Mouse (Mus musculus) T-cell, adult 2 months (primary cell): ENCODE measurements around the gene Edn3.

Experiments used
- DNase-seq: peaks from one replicate; pipeline ENCODE4 v3.0.0; 2022; ENCODE audit warnings: low spot score

The Edn3 gene

GRCm38 (mm10) chr2:174796998-174797397 lies 36.6 kb downstream of the Edn3 start:
- no peak for DNase-seq

DNA sequence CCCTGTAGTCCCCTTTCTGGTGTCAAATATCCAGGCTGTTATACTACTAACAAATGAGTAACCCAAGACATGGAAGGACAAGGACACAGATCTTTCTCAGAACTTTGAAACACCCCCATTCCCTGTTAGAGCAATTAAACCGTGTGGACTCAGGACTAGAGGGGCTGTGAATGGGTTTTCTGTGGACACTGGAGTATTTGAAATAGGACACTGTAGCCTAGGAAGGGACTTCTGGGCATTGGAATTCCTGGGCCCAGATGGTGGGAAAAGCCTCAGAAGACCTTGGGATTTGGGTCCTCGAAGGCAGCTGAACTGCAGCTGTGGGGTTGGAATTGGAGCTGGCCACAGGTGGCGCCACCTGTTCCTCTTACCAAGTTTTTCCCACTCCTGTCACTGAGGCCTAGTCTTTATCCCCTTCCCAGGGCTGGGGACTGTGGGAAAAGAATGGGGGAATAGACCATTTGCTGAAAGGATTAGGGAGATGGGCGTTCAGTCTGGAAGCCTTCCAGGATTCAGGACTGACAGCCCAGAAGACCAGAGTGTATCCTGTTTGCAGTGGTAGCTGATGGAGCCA lies 37.2 kb downstream of the Edn3 start:
- no peak for DNase-seq

GRCm38 (mm10) chr2:174802453-174802852 lies 42.0 kb downstream of the Edn3 start:
- DNase-seq: no peak

- no peak for DNase-seq
Observed at GRCm38 (mm10) chr2:174803661-174804060, 43.2 kb downstream of the Edn3 start.

DNA sequence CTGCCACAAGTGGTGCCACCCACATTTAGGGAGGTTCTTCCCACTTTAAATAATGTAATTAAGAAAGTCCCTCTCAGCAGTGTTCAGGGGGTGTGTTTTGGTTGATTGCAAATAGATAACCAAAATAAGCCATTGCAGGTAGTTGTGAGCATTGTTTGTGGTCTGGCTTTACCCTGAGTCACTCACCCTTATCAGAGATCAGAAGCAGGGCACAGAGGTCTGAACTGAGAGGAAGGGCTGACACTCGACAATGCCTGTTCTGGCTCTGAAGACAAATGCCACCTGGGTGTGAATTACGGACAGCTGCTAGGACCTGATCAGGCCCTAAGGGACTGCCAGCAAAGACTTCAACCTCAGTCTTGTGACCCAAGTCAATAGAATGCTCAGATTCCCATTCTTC lies 47.5 kb downstream of the Edn3 start:
- DNase-seq: no peak

DNA sequence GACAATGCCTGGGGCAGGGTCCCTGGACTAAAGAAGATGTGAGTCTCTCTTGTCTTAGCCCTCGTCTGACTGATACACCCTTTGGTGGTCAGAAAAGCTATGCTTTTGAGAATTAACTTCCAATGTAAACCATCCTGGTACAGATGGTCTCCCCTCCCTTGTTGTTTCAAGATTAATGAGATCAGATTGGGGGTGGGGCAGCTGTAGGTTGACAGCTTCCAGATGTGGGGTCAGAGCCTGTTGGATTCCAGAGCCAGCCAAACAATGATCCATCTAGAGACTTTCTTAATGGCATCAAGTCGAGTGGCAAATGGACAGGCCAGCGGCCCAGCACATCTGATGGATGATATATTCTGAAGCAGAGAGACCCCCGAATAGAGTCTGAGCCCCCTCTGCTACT lies 48.9 kb downstream of the Edn3 start:
- DNase-seq: no peak

- DNase-seq: no peak
Observed at GRCm38 (mm10) chr2:174813306-174813705, 52.9 kb downstream of the Edn3 start.

GRCm38 (mm10) chr2:174816163-174816562 lies 55.7 kb downstream of the Edn3 start:
- DNase-seq: no peak

DNA sequence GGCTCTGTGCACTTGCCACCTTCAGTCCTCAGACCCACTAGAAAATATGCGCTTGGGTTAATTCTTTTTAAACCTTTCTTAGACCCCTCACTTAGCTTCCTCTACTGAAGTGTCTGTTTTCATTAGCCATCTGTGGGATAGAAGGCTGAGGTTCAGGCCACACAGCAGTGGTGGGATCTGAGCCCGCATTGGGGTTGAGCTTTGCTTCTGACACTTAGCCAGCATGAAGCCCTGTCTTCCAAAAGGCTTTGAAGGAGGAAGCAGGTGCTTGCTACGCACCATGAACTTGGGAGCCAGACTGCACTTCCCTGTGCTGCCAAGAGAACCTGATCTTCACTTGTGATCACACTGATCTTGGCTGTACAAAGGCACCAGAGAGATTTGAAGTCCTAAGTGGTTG lies 59.9 kb downstream of the Edn3 start:
- no peak for DNase-seq

- no peak for DNase-seq
Observed at GRCm38 (mm10) chr2:174827829-174828228, 67.4 kb downstream of the Edn3 start.

DNA sequence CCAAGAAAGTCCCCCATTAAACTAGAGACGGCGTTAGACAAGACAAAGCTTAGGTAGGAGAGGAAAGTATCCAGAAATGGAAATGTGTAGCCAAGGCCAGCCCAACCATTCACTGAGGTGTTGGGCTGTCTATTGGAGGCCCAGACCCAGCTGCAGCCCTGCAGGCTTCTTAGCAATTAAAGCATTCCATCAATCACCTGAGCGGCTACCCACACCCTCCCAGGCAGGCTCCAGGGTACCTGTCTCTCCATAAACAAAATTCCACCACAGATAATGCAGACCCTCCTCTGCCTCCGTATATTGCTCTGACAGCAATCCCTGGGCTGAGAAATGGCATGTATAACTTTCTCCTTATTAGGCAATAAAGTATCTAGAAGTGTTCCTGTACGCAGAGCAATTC lies 73.2 kb downstream of the Edn3 start:
- no peak for DNase-seq
